Mouse (Mus musculus) spleen, adult 18-20 months (tissue): ENCODE measurements around the gene Supt5.

Experiments
- DNase-seq, 2 experiments: peaks; one replicate each; pipeline ENCODE4 v3.0.0; 2022; ENCODE audit warnings: mixed read lengths in 2 of 2

The Supt5 gene

GRCm38 (mm10) chr7:28374647-28375046 is 36.1 kb upstream of the Supt5 start:
- no peak for DNase-seq

- no peak for DNase-seq
Observed at GRCm38 (mm10) chr7:28373891-28374495, 35.4 kb upstream of the Supt5 start.

- DNase-seq, result peak in 1 of 2 experiments; percentile 71
Observed at GRCm38 (mm10) chr7:28373131-28373581, 34.6 kb upstream of the Supt5 start.

- peak; percentile 96 to 97 for DNase-seq
Observed at GRCm38 (mm10) chr7:28372251-28373108, 33.9 kb upstream of the Supt5 start, which contains the start of gene Plekhg2. Plekhg2 (minus strand) TSS chr7:28372599.

- peak; percentile 73 for DNase-seq
Observed at GRCm38 (mm10) chr7:28371514-28371989, 33.0 kb upstream of the Supt5 start.

GRCm38 (mm10) chr7:28370977-28371513 is 32.5 kb upstream of the Supt5 start:
- no peak for DNase-seq

- no peak for DNase-seq
Observed at GRCm38 (mm10) chr7:28370051-28370450, 31.5 kb upstream of the Supt5 start.

GRCm38 (mm10) chr7:28368276-28368920 is 29.9 kb upstream of the Supt5 start:
- no peak for DNase-seq

- no peak for DNase-seq
Observed at GRCm38 (mm10) chr7:28367663-28368275, 29.2 kb upstream of the Supt5 start.

GRCm38 (mm10) chr7:28362441-28363060 is 24.0 kb upstream of the Supt5 start:
- DNase-seq, result no peak

- DNase-seq, result no peak
Observed at GRCm38 (mm10) chr7:28361647-28362341, 23.2 kb upstream of the Supt5 start.

GRCm38 (mm10) chr7:28360291-28360690 is 21.7 kb upstream of the Supt5 start:
- DNase-seq, result no peak

GRCm38 (mm10) chr7:28359854-28360253 is 21.3 kb upstream of the Supt5 start:
- DNase-seq, result no peak

- DNase-seq, result no peak
Observed at GRCm38 (mm10) chr7:28358431-28358830, 19.9 kb upstream of the Supt5 start.

GRCm38 (mm10) chr7:28357984-28358383 is 19.4 kb upstream of the Supt5 start:
- no peak for DNase-seq

GRCm38 (mm10) chr7:28356981-28357380 is 18.4 kb upstream of the Supt5 start:
- DNase-seq, result no peak

- DNase-seq, result peak in 1 of 2 experiments; percentile 23
Observed at GRCm38 (mm10) chr7:28355221-28355620, 16.7 kb upstream of the Supt5 start.

GRCm38 (mm10) chr7:28354596-28354995 is 16.1 kb upstream of the Supt5 start:
- DNase-seq, result no peak

- no peak for DNase-seq
Observed at GRCm38 (mm10) chr7:28354113-28354581, 15.6 kb upstream of the Supt5 start.

GRCm38 (mm10) chr7:28353267-28353666 is 14.7 kb upstream of the Supt5 start:
- no peak for DNase-seq

- no peak for DNase-seq
Observed at GRCm38 (mm10) chr7:28351676-28352191, 13.2 kb upstream of the Supt5 start.
